Mouse (Mus musculus) spleen, postnatal 0 days (tissue): ENCODE results near the gene Ppm1j. TPM values are rescaled to one million over a fixed set of nuclear protein-coding genes. Genes with fewer than 3 reads are reported as not detected.

Source experiments
- polyA plus RNA-seq: library from polyadenylated mRNA; unstranded; fragments of >200 nt; fragmentation: Nextera tagmentation; extraction: Ambion mirVana; gene quantifications from 2 replicates; pipeline ENCODE4 v1.2.1, GENCODE M21; 2015

Gene Ppm1j
- 0.65 and 1.2 TPM in 2 replicates for polyA plus RNA-seq

DNA sequence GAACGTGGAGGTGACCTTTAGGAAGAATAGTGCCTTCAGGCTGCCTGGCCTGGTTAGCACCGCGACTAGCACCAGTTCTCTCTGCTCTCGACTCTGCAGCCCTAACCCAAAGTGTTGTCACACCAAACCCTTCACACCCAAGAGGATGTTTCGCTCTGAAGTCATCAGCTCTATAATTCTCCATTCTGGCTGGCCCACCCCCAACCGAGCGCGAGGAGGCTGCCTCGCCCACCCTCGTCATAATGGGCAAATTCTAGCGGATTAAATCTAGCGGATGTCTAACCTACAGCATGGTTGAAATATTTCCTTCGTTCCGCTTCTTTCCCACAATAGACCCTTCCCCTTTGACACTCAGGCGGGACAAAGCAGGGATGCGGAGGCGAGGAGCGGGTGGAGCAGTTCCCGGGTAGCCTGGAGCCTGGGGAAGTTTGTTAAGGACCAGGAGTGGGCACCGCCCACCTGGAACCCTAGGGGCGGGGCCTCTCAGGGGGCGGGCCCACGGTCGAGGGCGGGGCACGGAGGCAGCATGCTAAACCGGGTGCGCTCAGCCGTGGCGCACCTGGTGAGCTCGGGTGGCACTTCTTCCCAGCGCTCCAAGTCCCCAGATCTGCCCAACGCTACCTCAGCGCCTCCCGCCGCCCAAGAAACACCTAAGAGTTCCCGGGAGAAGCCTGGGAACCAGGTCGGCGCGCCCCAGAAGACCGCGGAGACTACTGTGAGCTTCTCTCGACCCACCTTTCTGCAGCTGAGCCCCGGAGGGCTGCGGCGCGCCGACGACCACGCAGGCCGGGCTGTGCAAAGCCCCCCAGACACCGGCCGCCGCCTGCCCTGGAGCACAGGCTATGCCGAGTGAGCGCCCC, at the start of gene Ppm1j:
Ppm1j (plus strand) TSS at position 496 of the 860 bp plus-strand sequence.

DNA sequence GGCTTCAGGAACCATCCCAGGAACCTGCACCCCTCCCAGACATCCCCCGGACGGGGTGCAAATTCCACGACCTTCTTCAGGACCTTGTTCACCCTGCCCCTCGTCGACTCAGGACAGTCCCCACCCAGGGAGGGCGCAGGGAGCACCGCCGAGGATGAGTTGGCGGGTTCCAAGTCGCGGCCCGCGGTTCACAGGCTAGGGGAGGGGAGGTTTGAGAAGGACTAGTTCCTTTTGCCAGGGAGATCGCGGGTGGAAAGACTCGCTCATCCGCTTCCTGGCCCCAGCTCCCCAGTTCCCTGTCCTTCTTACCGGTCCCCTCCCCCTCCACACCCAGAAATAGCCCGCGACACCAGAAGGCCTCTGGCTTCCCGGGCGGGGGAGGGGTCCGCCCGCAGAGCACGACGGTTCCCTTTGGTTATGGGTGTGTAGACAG, 631 bp downstream of the Ppm1j start, which contains the start of gene Fam19a3:
Fam19a3 (minus strand) TSS at position 370 of the 433 bp plus-strand sequence.

DNA sequence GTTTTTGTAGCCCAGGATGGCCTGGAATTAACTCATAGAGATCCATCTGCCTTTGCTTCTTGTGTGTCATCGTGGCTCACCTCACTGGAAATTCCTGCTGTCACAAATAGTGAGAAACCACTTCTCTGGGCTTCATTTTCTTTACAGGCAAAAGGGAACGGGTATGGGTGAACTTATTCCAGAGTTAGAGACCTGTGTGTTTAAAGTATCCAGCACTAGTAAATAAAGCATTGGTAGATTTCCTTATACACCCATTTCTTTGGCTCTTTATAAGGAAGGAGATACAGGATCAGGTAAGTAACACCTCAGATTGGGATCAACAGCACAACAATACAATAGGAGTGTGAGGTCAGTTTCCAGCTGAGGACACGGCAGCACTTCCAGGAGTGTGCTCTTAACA, 7.2 kb downstream of the Ppm1j start, which contains the start of gene Rhoc:
Rhoc (plus strand) TSS at position 301 of the 400 bp plus-strand sequence.

DNA sequence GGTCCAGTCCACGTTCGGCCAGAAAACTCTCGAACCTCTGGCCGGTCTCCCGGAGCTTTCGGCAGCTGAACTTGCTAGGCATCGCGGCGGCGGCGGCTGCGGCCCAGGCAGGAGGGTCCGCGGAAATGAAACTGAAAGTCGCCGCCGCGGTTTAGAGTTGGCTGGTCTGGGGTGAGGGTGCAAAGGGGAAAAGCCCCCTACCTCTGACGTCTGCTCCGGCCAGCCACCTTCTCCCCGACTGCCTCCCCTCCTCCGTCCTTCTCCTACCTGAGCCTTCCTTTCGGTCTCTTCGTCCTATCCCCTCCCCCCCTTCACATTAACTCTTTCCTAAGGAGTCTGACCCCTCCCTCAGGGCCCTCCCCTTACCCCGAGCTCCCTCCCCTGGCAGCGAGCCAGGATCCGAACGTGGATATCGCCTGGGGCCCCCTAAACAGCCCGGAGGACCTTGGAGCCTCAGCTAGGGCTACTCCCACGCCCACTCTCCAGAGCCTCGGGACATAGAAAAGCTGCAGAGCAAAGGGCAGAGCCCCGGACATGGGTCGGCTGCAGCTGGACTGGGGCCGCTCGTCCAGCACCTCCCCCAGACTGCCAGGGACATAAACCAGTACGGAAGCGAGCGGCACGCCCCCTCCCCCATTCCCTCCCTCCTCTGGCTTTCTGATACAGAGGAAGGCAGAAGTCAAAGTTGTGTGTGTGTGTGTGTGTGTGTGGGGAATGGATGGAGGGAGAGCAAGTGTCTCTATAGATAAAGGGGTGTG, 37.3 kb downstream of the Ppm1j start, which contains the start of gene Mov10:
Mov10 (minus strand) TSS at position 573 of the 758 bp plus-strand sequence.

Other genes with a start within 250 kb of the Ppm1j start
- 83.4 and 89.3 TPM in 2 replicates for gene Slc16a1, start 142.4 kb upstream of the Ppm1j start, polyA plus RNA-seq
- 0.04 TPM in 1 of 2 replicates, not detected in the other for gene Fam19a3, start 784 bp downstream of the Ppm1j start, polyA plus RNA-seq
- gene Rhoc, start 7.3 kb downstream of the Ppm1j start, polyA plus RNA-seq, result 40.1 and 46.6 TPM in 2 replicates
- gene Mov10, start 37.5 kb downstream of the Ppm1j start, polyA plus RNA-seq, result 17.1 and 24.0 TPM in 2 replicates
- 14.2 and 15.1 TPM in 2 replicates for gene St7l, start 82.9 kb downstream of the Ppm1j start, polyA plus RNA-seq
- 101 and 118 TPM in 2 replicates for gene Capza1, start 83.4 kb downstream of the Ppm1j start, polyA plus RNA-seq
- 0.78 and 1.2 TPM in 2 replicates for gene Wnt2b, start 180.9 kb downstream of the Ppm1j start, polyA plus RNA-seq